Mouse (Mus musculus) intestine, postnatal 0 days (tissue): ENCODE results near the gene Gmps. TPM values are rescaled to one million over a fixed set of nuclear protein-coding genes. Genes with fewer than 3 reads are reported as not detected.

Experiments used
- ATAC-seq: fragments of 200-750 bp; cut with Nextera tagmentation; 2 replicates; pipeline ENCODE4 v1.8.0; 2017; ENCODE audit warnings: mild to moderate bottlenecking, moderate TSS enrichment, moderate library complexity
- H3K27ac ChIP-seq: fragments of 300-500 bp; sonication (generic); 2 replicates; pipeline ENCODE4 v1.5.1; 2014; ENCODE audit warnings: mild to moderate bottlenecking, low read depth, low read length, moderate library complexity
- H3K27me3 ChIP-seq: fragments of 300-500 bp; sonication (generic); replicated peaks from 2 replicates; pipeline ENCODE4 v1.6.1; 2014; ENCODE audit warnings: low read length, mixed read lengths; ENCODE audit not compliant: control insufficient read depth, insufficient read depth
- H3K36me3 ChIP-seq: fragments of 300-500 bp; sonication (generic); 2 replicates; pipeline ENCODE4 v1.6.1; 2014; ENCODE audit warnings: mild to moderate bottlenecking, moderate library complexity; ENCODE audit not compliant: control insufficient read depth, insufficient read depth
- H3K4me1 ChIP-seq: fragments of 300-500 bp; sonication (generic); replicated peaks from 2 replicates; pipeline ENCODE4 v1.6.1; 2014; ENCODE audit warnings: antibody characterized with exemption, low read length, mixed read lengths; ENCODE audit not compliant: control insufficient read depth, insufficient read depth
- H3K4me2 ChIP-seq: fragments of 300-500 bp; sonication (generic); replicated peaks from 2 replicates; pipeline ENCODE4 v1.6.1; 2014; ENCODE audit warnings: low read depth, mild to moderate bottlenecking, moderate library complexity
- H3K4me3 ChIP-seq: fragments of 300-500 bp; sonication (generic); 2 replicates; pipeline ENCODE4 v1.5.1; 2014; ENCODE audit warnings: low read depth, low read length
- H3K9ac ChIP-seq: fragments of 300-500 bp; sonication (generic); 2 replicates; pipeline ENCODE4 v1.6.1; 2014; ENCODE audit warnings: mild to moderate bottlenecking, low read depth, low read length
- H3K9me3 ChIP-seq: fragments of 300-500 bp; sonication (generic); 2 replicates; pipeline ENCODE4 v1.6.1; 2016; ENCODE audit warnings: mixed run types; ENCODE audit not compliant: control insufficient read depth
- CTCF ChIP-seq: sonication (generic); IDR thresholded peaks from 2 replicates; pipeline ENCODE4 v1.5.1; 2016; ENCODE audit warnings: low read depth, mild to moderate bottlenecking, control low read depth, antibody characterized with exemption, moderate library complexity
- WGBS: fragments of 180-500 bp; shearing (Covaris S2); extraction: QIAGEN DNeasy Blood & Tissue Kit; methylation state at CpG from one replicate; pipeline ENCODE4 v1.1.7; 2014; 5-methylcytosine and 5-hydroxymethylcytosine counted together
- polyA plus RNA-seq: library from polyadenylated mRNA; unstranded; fragments of >200 nt; fragmentation: Nextera tagmentation; extraction: Ambion mirVana; gene quantifications from 2 replicates; pipeline ENCODE4 v1.2.1, GENCODE M21; 2015

The Gmps gene
- polyA plus RNA-seq, 1 experiment from 2014 or later: 12.4 TPM

GRCm38 (mm10) chr3:63963421-63964099 is 12.3 kb upstream of the Gmps start:
- TF ChIP-seq CTCF: no peak
- peak overlapping the region; percentile 91 for H3K4me3 ChIP-seq
- peaks cover 4% of the 10 kb centered on the region; the same call in 1 of the 2 replicates for H3K4me1 ChIP-seq
- no peaks in the 10 kb centered on the region for H3K9me3 ChIP-seq
- H3K36me3 ChIP-seq: no peaks in the 10 kb centered on the region
- peak overlapping the region; percentile 89 for H3K4me2 ChIP-seq
- whole genome bisulfite sequencing: 4% methylated on average over 25 of the region's 25 CpGs
- peak overlapping the region; percentile 79 for H3K9ac ChIP-seq
- H3K27me3 ChIP-seq: peaks cover 3% of the 10 kb centered on the region; the same call in 1 of the 2 replicates
- peak overlapping the region; percentile 87 for H3K27ac ChIP-seq
- ATAC-seq: no peak

GRCm38 (mm10) chr3:63964100-63964921 is 11.6 kb upstream of the Gmps start, which contains the start of gene Slc33a1:
Slc33a1 (minus strand) TSS chr3:63964768.
- ATAC-seq: peak; percentile 99
- H3K4me1 ChIP-seq: peaks cover 4% of the 10 kb centered on the region; the same call in 1 of the 2 replicates
- WGBS: under 1% methylated on average over 69 of the region's 69 CpGs

GRCm38 (mm10) chr3:63964922-63965249 is 11.0 kb upstream of the Gmps start:
- 77% methylated on average over 6 of the region's 6 CpGs for WGBS
- no peaks in the 10 kb centered on the region for H3K36me3 ChIP-seq
- H3K4me3 ChIP-seq: no peak overlapping the region
- 0 out of 2 replicates have a peak overlapping the region, but pooled peaks have one; percentile 54 for H3K27ac ChIP-seq
- peaks cover 3% of the 10 kb centered on the region; the same call in 1 of the 2 replicates for H3K27me3 ChIP-seq
- TF ChIP-seq CTCF: no peak
- ATAC-seq: no peak
- peak overlapping the region; percentile 89 for H3K4me2 ChIP-seq
- H3K9ac ChIP-seq: no peak overlapping the region
- H3K4me1 ChIP-seq: peaks cover 4% of the 10 kb centered on the region; the same call in 1 of the 2 replicates
- no peaks in the 10 kb centered on the region for H3K9me3 ChIP-seq

More at GRCm38 (mm10) chr3:63964100-63964921, 11.6 kb upstream of the Gmps start, which contains the start of gene Slc33a1:
- H3K27ac ChIP-seq: peak within 1 kb of the TSS; percentile 87
- H3K9me3 ChIP-seq: no peaks in the 10 kb centered on the region
- peak within 1 kb of the TSS; percentile 79 for H3K9ac ChIP-seq
- peak; percentile 31; the same call in 1 of the 2 replicates for TF ChIP-seq CTCF
- peaks cover 3% of the 10 kb centered on the region; the same call in 1 of the 2 replicates for H3K27me3 ChIP-seq
- peak within 1 kb of the TSS; percentile 89 for H3K4me2 ChIP-seq
- H3K36me3 ChIP-seq: no peaks in the 10 kb centered on the region
- H3K4me3 ChIP-seq: peak within 1 kb of the TSS; percentile 91

DNA sequence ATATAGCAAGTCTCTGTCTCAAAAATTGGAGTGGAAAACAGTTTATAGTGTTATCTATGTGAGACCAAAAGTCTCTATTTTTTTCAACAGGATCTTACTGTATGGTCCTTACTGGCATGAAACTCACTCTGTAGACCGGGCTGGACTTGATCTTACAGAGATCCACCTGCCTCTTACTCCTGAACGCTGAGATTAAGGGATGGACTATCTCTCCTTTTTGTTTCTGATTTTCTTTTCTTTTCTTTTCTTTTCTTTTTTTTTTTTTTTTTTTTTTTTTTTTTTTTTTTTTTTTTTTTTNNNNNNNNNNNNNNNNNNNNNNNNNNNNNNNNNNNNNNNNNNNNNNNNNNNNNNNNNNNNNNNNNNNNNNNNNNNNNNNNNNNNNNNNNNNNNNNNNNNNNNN is 10.0 kb upstream of the Gmps start:
- Histone ChIP-seq H3K36me3 (no peaks in the 10 kb centered on the region), H3K9ac (no peak overlapping the region), H3K4me1 (peaks cover 4% of the 10 kb centered on the region; the same call in 1 of the 2 replicates), H3K27me3 (peaks cover 3% of the 10 kb centered on the region; the same call in 1 of the 2 replicates), H3K4me3 (no peak overlapping the region), H3K27ac (no peak overlapping the region), H3K4me2 (no peak overlapping the region), H3K9me3 (no peaks in the 10 kb centered on the region)
- no peak for ATAC-seq
- 71% methylated on average over 2 of the region's 2 CpGs for WGBS
- TF ChIP-seq CTCF: no peak

GRCm38 (mm10) chr3:63977895-63978294 is 2.0 kb downstream of the Gmps start:
- 75% methylated on average over 4 of the region's 4 CpGs for WGBS
- H3K9me3 ChIP-seq: no peaks in the 10 kb centered on the region
- no peak overlapping the region for H3K4me2 ChIP-seq

DNA sequence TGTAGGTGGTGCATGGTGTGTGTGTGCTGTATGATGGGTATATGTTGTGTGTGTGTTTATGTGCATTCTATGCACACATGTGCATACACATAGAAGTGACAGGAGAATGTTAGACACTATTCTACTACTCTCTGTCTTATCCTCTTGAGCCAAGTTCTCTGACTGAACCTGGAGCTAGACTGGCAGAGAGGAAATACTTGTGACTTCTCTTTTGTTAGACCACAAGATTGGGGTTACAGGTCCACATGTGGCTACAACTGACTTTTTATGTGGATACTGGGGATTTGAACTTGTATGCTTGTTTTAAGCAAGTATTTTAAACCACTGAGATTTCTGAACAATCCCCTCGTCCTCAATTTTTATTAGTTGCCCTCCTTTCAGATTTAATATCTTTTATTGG is 10.8 kb downstream of the Gmps start:
- H3K9me3 ChIP-seq: no peaks in the 10 kb centered on the region
- H3K9ac ChIP-seq: no peak overlapping the region
- no peak overlapping the region for H3K4me2 ChIP-seq
- H3K27ac ChIP-seq: no peak overlapping the region
- WGBS: 95% methylated on average over 1 of the region's 1 CpGs
- ATAC-seq: no peak
- TF ChIP-seq CTCF: no peak
- no peaks in the 10 kb centered on the region for H3K27me3 ChIP-seq
- peaks cover 55% of the 10 kb centered on the region for H3K36me3 ChIP-seq
- no peaks in the 10 kb centered on the region for H3K4me1 ChIP-seq
- H3K4me3 ChIP-seq: no peak overlapping the region

More at GRCm38 (mm10) chr3:63977895-63978294, 2.0 kb downstream of the Gmps start:
- Histone ChIP-seq H3K36me3 (peaks cover 17% of the 10 kb centered on the region), H3K4me1 (no peaks in the 10 kb centered on the region), H3K4me3 (no peak overlapping the region), H3K27ac (no peak overlapping the region), H3K9ac (no peak overlapping the region), H3K27me3 (no peaks in the 10 kb centered on the region)
- no peak for ATAC-seq
- no peak for TF ChIP-seq CTCF
